Mouse (Mus musculus) urinary bladder, adult 2 months (tissue): ENCODE measurements around the gene Zfp672. TPM values are rescaled to one million over a fixed set of nuclear protein-coding genes. Genes with fewer than 3 reads are reported as not detected.
A peak's percentile ranks its signal among the peaks of the same experiment; 100 is the strongest.
"Not testable (repeated sequence)": the region's sequence is repeated elsewhere in the genome, so short reads cannot be mapped to it uniquely, and the experiment has no call there.

ENCODE experiments used
- DNase-seq: peaks from one replicate; pipeline ENCODE4 v3.0.0; 2022; ENCODE audit warnings: low spot score
- polyA plus RNA-seq: library from polyadenylated mRNA; depleted of rRNA; stranded (reverse); fragments of >200 nt; gene quantifications from 2 replicates; pipeline ENCODE4 v1.2.3, GENCODE M21; 2012

Zfp672 gene
- polyA plus RNA-seq, 1 experiment: 48.6 TPM

- DNase-seq: no peak
Measured at GRCm38 (mm10) chr11:58324614-58325229, 5.4 kb downstream of the Zfp672 start.

GRCm38 (mm10) chr11:58323570-58324340 lies 6.4 kb downstream of the Zfp672 start:
- DNase-seq: no peak

- peak; percentile 93 for DNase-seq
Measured at GRCm38 (mm10) chr11:58322824-58323569, 7.1 kb downstream of the Zfp672 start.

GRCm38 (mm10) chr11:58316768-58317390 lies 13.3 kb downstream of the Zfp672 start:
- no peak for DNase-seq

- no peak for DNase-seq
Measured at GRCm38 (mm10) chr11:58316344-58316743, 13.8 kb downstream of the Zfp672 start.

GRCm38 (mm10) chr11:58315536-58316168 lies 14.5 kb downstream of the Zfp672 start:
- no peak for DNase-seq

- DNase-seq: no peak
Measured at GRCm38 (mm10) chr11:58314069-58314468, 16.1 kb downstream of the Zfp672 start.

GRCm38 (mm10) chr11:58308661-58309060 lies 21.5 kb downstream of the Zfp672 start:
- no peak for DNase-seq

- peak; percentile 71 for DNase-seq
Measured at GRCm38 (mm10) chr11:58307411-58308080, 22.6 kb downstream of the Zfp672 start.

- peak; percentile 75 for DNase-seq
Measured at GRCm38 (mm10) chr11:58306860-58307308, 23.3 kb downstream of the Zfp672 start, which contains the start of gene Zfp692. Zfp692 (plus strand) TSS chr11:58307069.

- not testable (repeated sequence) for DNase-seq
Measured at GRCm38 (mm10) chr11:58305299-58305698, 24.8 kb downstream of the Zfp672 start.

GRCm38 (mm10) chr11:58303594-58303993 lies 26.5 kb downstream of the Zfp672 start:
- no peak for DNase-seq

- no peak for DNase-seq
Measured at GRCm38 (mm10) chr11:58302774-58303445, 27.2 kb downstream of the Zfp672 start.

GRCm38 (mm10) chr11:58301837-58302754 lies 28.0 kb downstream of the Zfp672 start:
- peak; percentile 99 for DNase-seq

- DNase-seq: peak; percentile 39
Measured at GRCm38 (mm10) chr11:58301057-58301456, 29.1 kb downstream of the Zfp672 start.

- no peak for DNase-seq
Measured at GRCm38 (mm10) chr11:58297396-58297795, 32.7 kb downstream of the Zfp672 start.

GRCm38 (mm10) chr11:58292791-58293190 lies 37.3 kb downstream of the Zfp672 start:
- no peak for DNase-seq

GRCm38 (mm10) chr11:58290812-58291211 lies 39.3 kb downstream of the Zfp672 start:
- no peak for DNase-seq
